Mouse (Mus musculus): ENCODE measurements around the gene Akap9. TPM values are rescaled to one million over a fixed set of nuclear protein-coding genes. Genes with fewer than 3 reads are reported as not detected.

The Akap9 gene
- polyA plus RNA-seq, 1 experiment, result 40.8 TPM

- H3K27me3 ChIP-seq (ENCODE audit: control insufficient read depth, insufficient read depth, low read length, poor library complexity, severe bottlenecking), result no peaks in the 10 kb centered on the region
- H3K9ac ChIP-seq (ENCODE audit: low read depth, poor library complexity, severe bottlenecking), result no peak overlapping the region
- TF ChIP-seq CTCF (IDR thresholded peaks at IDR 0.05; ENCODE audit: low read depth, low read length) (no peak), EP300 (IDR thresholded peaks at IDR 0.05; ENCODE audit: insufficient read depth, low read depth, low read length) (no peak), POLR2A (IDR thresholded peaks at IDR 0.05; ENCODE audit: insufficient read depth, low read length) (no peak)
- no peak overlapping the region for H3K27ac ChIP-seq (ENCODE audit: insufficient read depth, low read length)
- H3K36me3 ChIP-seq (ENCODE audit: control insufficient read depth, insufficient read depth, low read length, poor library complexity, severe bottlenecking), result peaks cover 50% of the 10 kb centered on the region
- H3K4me1 ChIP-seq (ENCODE audit: control insufficient read depth, insufficient read depth, low read length), result no peaks in the 10 kb centered on the region
- H3K9me3 ChIP-seq (replicated peaks; ENCODE audit: control insufficient read depth, insufficient read depth, low read length, poor library complexity, severe bottlenecking), result no peaks in the 10 kb centered on the region
- H3K4me3 ChIP-seq (ENCODE audit: low read depth, low read length), result no peak overlapping the region
These were observed 158.5 kb downstream of the Akap9 start for GRCm38 (mm10) chr5:4086309-4086708.

GRCm38 (mm10) chr5:4088190-4088589 lies 160.3 kb downstream of the Akap9 start:
- Histone ChIP-seq H3K36me3 (ENCODE audit: control insufficient read depth, insufficient read depth, low read length, poor library complexity, severe bottlenecking) (peaks cover 52% of the 10 kb centered on the region), H3K4me1 (ENCODE audit: control insufficient read depth, insufficient read depth, low read length) (no peaks in the 10 kb centered on the region), H3K27me3 (ENCODE audit: control insufficient read depth, insufficient read depth, low read length, poor library complexity, severe bottlenecking) (no peaks in the 10 kb centered on the region), H3K27ac (ENCODE audit: insufficient read depth, low read length) (no peak overlapping the region), H3K4me3 (ENCODE audit: low read depth, low read length) (no peak overlapping the region), H3K9me3 (replicated peaks; ENCODE audit: control insufficient read depth, insufficient read depth, low read length, poor library complexity, severe bottlenecking) (no peaks in the 10 kb centered on the region), H3K9ac (ENCODE audit: low read depth, poor library complexity, severe bottlenecking) (no peak overlapping the region)
- TF ChIP-seq POLR2A (IDR thresholded peaks at IDR 0.05; ENCODE audit: insufficient read depth, low read length) (no peak), CTCF (IDR thresholded peaks at IDR 0.05; ENCODE audit: low read depth, low read length) (no peak), EP300 (IDR thresholded peaks at IDR 0.05; ENCODE audit: insufficient read depth, low read depth, low read length) (no peak)

- Histone ChIP-seq H3K9ac (ENCODE audit: low read depth, poor library complexity, severe bottlenecking) (no peak overlapping the region), H3K36me3 (ENCODE audit: control insufficient read depth, insufficient read depth, low read length, poor library complexity, severe bottlenecking) (peaks cover 44% of the 10 kb centered on the region), H3K27ac (ENCODE audit: insufficient read depth, low read length) (no peak overlapping the region), H3K27me3 (ENCODE audit: control insufficient read depth, insufficient read depth, low read length, poor library complexity, severe bottlenecking) (no peaks in the 10 kb centered on the region), H3K4me1 (ENCODE audit: control insufficient read depth, insufficient read depth, low read length) (no peaks in the 10 kb centered on the region), H3K9me3 (replicated peaks; ENCODE audit: control insufficient read depth, insufficient read depth, low read length, poor library complexity, severe bottlenecking) (peaks cover 20% of the 10 kb centered on the region), H3K4me3 (ENCODE audit: low read depth, low read length) (no peak overlapping the region)
- no peak for TF ChIP-seq EP300 (IDR thresholded peaks at IDR 0.05; ENCODE audit: insufficient read depth, low read depth, low read length)
- no peak for TF ChIP-seq POLR2A (IDR thresholded peaks at IDR 0.05; ENCODE audit: insufficient read depth, low read length)
- no peak for TF ChIP-seq CTCF (IDR thresholded peaks at IDR 0.05; ENCODE audit: low read depth, low read length)
These were observed 166.6 kb downstream of the Akap9 start for GRCm38 (mm10) chr5:4094471-4094870.

GRCm38 (mm10) chr5:4101031-4101430 lies 173.2 kb downstream of the Akap9 start:
- H3K9ac ChIP-seq (ENCODE audit: low read depth, poor library complexity, severe bottlenecking), result no peak overlapping the region
- no peak overlapping the region for H3K4me3 ChIP-seq (ENCODE audit: low read depth, low read length)
- no peaks in the 10 kb centered on the region for H3K27me3 ChIP-seq (ENCODE audit: control insufficient read depth, insufficient read depth, low read length, poor library complexity, severe bottlenecking)
- TF ChIP-seq EP300 (IDR thresholded peaks at IDR 0.05; ENCODE audit: insufficient read depth, low read depth, low read length) (no peak), CTCF (IDR thresholded peaks at IDR 0.05; ENCODE audit: low read depth, low read length) (no peak), POLR2A (IDR thresholded peaks at IDR 0.05; ENCODE audit: insufficient read depth, low read length) (no peak)
- H3K36me3 ChIP-seq (ENCODE audit: control insufficient read depth, insufficient read depth, low read length, poor library complexity, severe bottlenecking), result peaks cover 43% of the 10 kb centered on the region
- peaks cover 2% of the 10 kb centered on the region for H3K4me1 ChIP-seq (ENCODE audit: control insufficient read depth, insufficient read depth, low read length)
- H3K9me3 ChIP-seq (replicated peaks; ENCODE audit: control insufficient read depth, insufficient read depth, low read length, poor library complexity, severe bottlenecking), result peaks cover 11% of the 10 kb centered on the region
- no peak overlapping the region for H3K27ac ChIP-seq (ENCODE audit: insufficient read depth, low read length)

- peaks cover 11% of the 10 kb centered on the region for H3K9me3 ChIP-seq (replicated peaks; ENCODE audit: control insufficient read depth, insufficient read depth, low read length, poor library complexity, severe bottlenecking)
- H3K27me3 ChIP-seq (ENCODE audit: control insufficient read depth, insufficient read depth, low read length, poor library complexity, severe bottlenecking), result no peaks in the 10 kb centered on the region
- H3K4me1 ChIP-seq (ENCODE audit: control insufficient read depth, insufficient read depth, low read length), result peaks cover 2% of the 10 kb centered on the region
- no peak overlapping the region for H3K4me3 ChIP-seq (ENCODE audit: low read depth, low read length)
- peaks cover 43% of the 10 kb centered on the region for H3K36me3 ChIP-seq (ENCODE audit: control insufficient read depth, insufficient read depth, low read length, poor library complexity, severe bottlenecking)
- H3K9ac ChIP-seq (ENCODE audit: low read depth, poor library complexity, severe bottlenecking), result no peak overlapping the region
- no peak overlapping the region for H3K27ac ChIP-seq (ENCODE audit: insufficient read depth, low read length)
- TF ChIP-seq POLR2A (IDR thresholded peaks at IDR 0.05; ENCODE audit: insufficient read depth, low read length), result no peak
- no peak for TF ChIP-seq EP300 (IDR thresholded peaks at IDR 0.05; ENCODE audit: insufficient read depth, low read depth, low read length)
- no peak for TF ChIP-seq CTCF (IDR thresholded peaks at IDR 0.05; ENCODE audit: low read depth, low read length)
These were observed 173.9 kb downstream of the Akap9 start for GRCm38 (mm10) chr5:4101770-4102169.

GRCm38 (mm10) chr5:4103626-4104340 lies 175.9 kb downstream of the Akap9 start:
- TF ChIP-seq EP300 (IDR thresholded peaks at IDR 0.05; ENCODE audit: insufficient read depth, low read depth, low read length), result no peak
- no peak for TF ChIP-seq CTCF (IDR thresholded peaks at IDR 0.05; ENCODE audit: low read depth, low read length)
- Histone ChIP-seq H3K27ac (ENCODE audit: insufficient read depth, low read length) (no peak overlapping the region), H3K36me3 (ENCODE audit: control insufficient read depth, insufficient read depth, low read length, poor library complexity, severe bottlenecking) (peaks cover 37% of the 10 kb centered on the region), H3K4me3 (ENCODE audit: low read depth, low read length) (peak overlapping the region; percentile 80), H3K27me3 (ENCODE audit: control insufficient read depth, insufficient read depth, low read length, poor library complexity, severe bottlenecking) (no peaks in the 10 kb centered on the region), H3K9ac (ENCODE audit: low read depth, poor library complexity, severe bottlenecking) (peak overlapping the region; percentile 62), H3K4me1 (ENCODE audit: control insufficient read depth, insufficient read depth, low read length) (peaks cover 2% of the 10 kb centered on the region), H3K9me3 (replicated peaks; ENCODE audit: control insufficient read depth, insufficient read depth, low read length, poor library complexity, severe bottlenecking) (peaks cover 6% of the 10 kb centered on the region; the same call in 1 of the 2 replicates)
